Mouse (Mus musculus): ENCODE measurements around the gene Olfr633. TPM values are rescaled to one million over a fixed set of nuclear protein-coding genes. Genes with fewer than 3 reads are reported as not detected.

The Olfr633 gene
- polyA plus RNA-seq, 1 experiment from 2014 or later = not detected

DNA sequence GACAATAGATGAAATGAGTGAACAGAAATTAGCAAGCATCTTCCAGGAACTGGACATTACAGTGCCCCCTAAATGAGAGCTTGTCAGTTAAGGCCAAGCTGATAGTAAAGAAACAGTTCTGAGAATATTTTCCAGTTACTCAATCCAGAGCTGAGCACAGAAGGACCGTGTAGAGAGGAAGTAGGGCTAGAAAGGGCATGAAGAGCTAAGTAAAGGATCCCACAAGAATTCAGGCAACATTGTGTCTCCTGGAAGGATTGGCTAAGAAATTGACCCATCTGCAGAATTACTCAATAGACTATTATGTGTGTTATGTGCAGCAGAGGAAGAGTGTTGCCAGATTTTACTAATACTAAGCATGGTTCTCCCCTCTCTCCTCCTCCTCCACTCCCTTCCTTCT lies 27.5 kb downstream of the Olfr633 start:
- H3K9ac ChIP-seq = no peak overlapping the region
- no peaks in the 10 kb centered on the region for H3K36me3 ChIP-seq (replicated peaks; ENCODE audit: control insufficient read depth, insufficient read depth)
- no peak overlapping the region for H3K4me3 ChIP-seq (replicated peaks; ENCODE audit: low read length)
- no peaks in the 10 kb centered on the region for H3K27me3 ChIP-seq (ENCODE audit: control insufficient read depth, insufficient read depth, low read length)
- no peak for ATAC-seq (ENCODE audit: low FRiP score)
- no peak overlapping the region for H3K4me2 ChIP-seq (replicated peaks)
- no peaks in the 10 kb centered on the region for H3K9me3 ChIP-seq (ENCODE audit: control insufficient read depth, low read length)
- H3K4me1 ChIP-seq (replicated peaks; ENCODE audit: control insufficient read depth, insufficient read depth, low read length) = no peaks in the 10 kb centered on the region
- no peak overlapping the region for H3K27ac ChIP-seq
- 59% methylated on average over 1 of the region's 1 CpGs for WGBS
- DNase-seq (ENCODE audit: low spot score) = no peak

DNA sequence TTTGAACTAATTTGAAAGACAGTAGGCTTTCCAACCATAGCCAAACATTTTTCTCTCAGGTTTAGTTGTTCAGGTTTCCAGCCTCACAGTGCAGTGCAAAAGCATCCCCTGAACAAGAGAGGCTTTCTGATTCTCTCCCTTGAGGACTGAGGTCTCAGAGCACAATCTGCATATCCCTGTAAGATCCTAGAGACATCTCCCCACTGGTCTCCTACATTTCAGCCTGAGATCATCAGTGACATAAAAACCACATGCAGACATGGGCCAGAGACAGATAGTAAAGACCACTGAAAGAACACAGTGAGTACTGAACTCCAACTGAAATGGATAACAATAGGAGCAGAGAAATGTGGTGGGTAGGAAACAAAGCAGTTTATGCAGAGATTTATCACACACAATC lies 54.2 kb downstream of the Olfr633 start, which contains the start of gene Olfr638:
Gene Olfr638, plus strand, starts transcription at position 301 of the 400 bp plus-strand sequence.
- no peaks in the 10 kb centered on the region for H3K27me3 ChIP-seq (ENCODE audit: control insufficient read depth, insufficient read depth, low read length)
- DNase-seq (ENCODE audit: low spot score) (no peak), ATAC-seq (ENCODE audit: low FRiP score) (no peak)
- no peak within 1 kb of the TSS for H3K27ac ChIP-seq
- no peak within 1 kb of the TSS for H3K4me2 ChIP-seq (replicated peaks)
- no peaks in the 10 kb centered on the region for H3K36me3 ChIP-seq (replicated peaks; ENCODE audit: control insufficient read depth, insufficient read depth)
- no peak within 1 kb of the TSS for H3K4me3 ChIP-seq (replicated peaks; ENCODE audit: low read length)
- no peaks in the 10 kb centered on the region for H3K4me1 ChIP-seq (replicated peaks; ENCODE audit: control insufficient read depth, insufficient read depth, low read length)
- H3K9ac ChIP-seq = no peak within 1 kb of the TSS
- no peaks in the 10 kb centered on the region for H3K9me3 ChIP-seq (ENCODE audit: control insufficient read depth, low read length)

Other genes starting within 250 kb of the Olfr633 start
- not detected in 2 replicates for gene Olfr243, start 229.8 kb upstream of the Olfr633 start, polyA plus RNA-seq (2014; fragmentation: Nextera tagmentation; extraction: Ambion mirVana)
- gene Olfr628, start 214.1 kb upstream of the Olfr633 start, polyA plus RNA-seq (2014; fragmentation: Nextera tagmentation; extraction: Ambion mirVana) = not detected in 2 replicates
- not detected in 2 replicates for gene Olfr629, start 199.5 kb upstream of the Olfr633 start, polyA plus RNA-seq (2014; fragmentation: Nextera tagmentation; extraction: Ambion mirVana)
- not detected in 2 replicates for gene Olfr630, start 187.1 kb upstream of the Olfr633 start, polyA plus RNA-seq (2014; fragmentation: Nextera tagmentation; extraction: Ambion mirVana)
- gene Olfr69, start 172.8 kb upstream of the Olfr633 start, polyA plus RNA-seq (2014; fragmentation: Nextera tagmentation; extraction: Ambion mirVana) = not detected in 2 replicates
- gene Olfr68, start 164.7 kb upstream of the Olfr633 start, polyA plus RNA-seq (2014; fragmentation: Nextera tagmentation; extraction: Ambion mirVana) = not detected in 2 replicates
- not detected in 2 replicates for gene Olfr67, start 152.6 kb upstream of the Olfr633 start, polyA plus RNA-seq (2014; fragmentation: Nextera tagmentation; extraction: Ambion mirVana)
- 1,734 and 1,868 TPM in 2 replicates for gene Hbb-bt, start 130.4 kb upstream of the Olfr633 start, polyA plus RNA-seq (2014; fragmentation: Nextera tagmentation; extraction: Ambion mirVana)
- 4,248 and 5,201 TPM in 2 replicates for gene Hbb-bs, start 116.3 kb upstream of the Olfr633 start, polyA plus RNA-seq (2014; fragmentation: Nextera tagmentation; extraction: Ambion mirVana)
- not detected in 2 replicates for gene Hbb-bh2, start 103.9 kb upstream of the Olfr633 start, polyA plus RNA-seq (2014; fragmentation: Nextera tagmentation; extraction: Ambion mirVana)
- gene Hbb-bh1, start 101.3 kb upstream of the Olfr633 start, polyA plus RNA-seq (2014; fragmentation: Nextera tagmentation; extraction: Ambion mirVana) = 2.1 and 3.6 TPM in 2 replicates
- 178 and 712 TPM in 2 replicates for gene Hbb-y, start 91.2 kb upstream of the Olfr633 start, polyA plus RNA-seq (2014; fragmentation: Nextera tagmentation; extraction: Ambion mirVana)
- gene Olfr66, start 58.2 kb upstream of the Olfr633 start, polyA plus RNA-seq (2014; fragmentation: Nextera tagmentation; extraction: Ambion mirVana) = not detected in 2 replicates
- gene Olfr64, start 50.0 kb upstream of the Olfr633 start, polyA plus RNA-seq (2014; fragmentation: Nextera tagmentation; extraction: Ambion mirVana) = not detected in 2 replicates
- not detected in 2 replicates for gene Olfr65, start 41.0 kb upstream of the Olfr633 start, polyA plus RNA-seq (2014; fragmentation: Nextera tagmentation; extraction: Ambion mirVana)
- gene Olfr631, start 15.6 kb upstream of the Olfr633 start, polyA plus RNA-seq (2014; fragmentation: Nextera tagmentation; extraction: Ambion mirVana) = not detected in 2 replicates
- gene Olfr632, start 10.1 kb upstream of the Olfr633 start, polyA plus RNA-seq (2014; fragmentation: Nextera tagmentation; extraction: Ambion mirVana) = not detected in 2 replicates
- gene Olfr635, start 26.7 kb downstream of the Olfr633 start, polyA plus RNA-seq (2014; fragmentation: Nextera tagmentation; extraction: Ambion mirVana) = not detected in 2 replicates
- not detected in 2 replicates for gene Olfr638, start 54.3 kb downstream of the Olfr633 start, polyA plus RNA-seq (2014; fragmentation: Nextera tagmentation; extraction: Ambion mirVana)
- 0.03 TPM in 1 of 2 replicates, not detected in the other for gene Olfr639, start 72.9 kb downstream of the Olfr633 start, polyA plus RNA-seq (2014; fragmentation: Nextera tagmentation; extraction: Ambion mirVana)
- gene Olfr640, start 81.1 kb downstream of the Olfr633 start, polyA plus RNA-seq (2014; fragmentation: Nextera tagmentation; extraction: Ambion mirVana) = not detected in 2 replicates
- gene Olfr641, start 91.0 kb downstream of the Olfr633 start, polyA plus RNA-seq (2014; fragmentation: Nextera tagmentation; extraction: Ambion mirVana) = not detected in 2 replicates
- gene Olfr642, start 108.2 kb downstream of the Olfr633 start, polyA plus RNA-seq (2014; fragmentation: Nextera tagmentation; extraction: Ambion mirVana) = not detected in 2 replicates
- not detected in 2 replicates for gene 4930516K23Rik, start 117.0 kb downstream of the Olfr633 start, polyA plus RNA-seq (2014; fragmentation: Nextera tagmentation; extraction: Ambion mirVana)
- not detected in 2 replicates for gene Olfr644, start 127.4 kb downstream of the Olfr633 start, polyA plus RNA-seq (2014; fragmentation: Nextera tagmentation; extraction: Ambion mirVana)
- not detected in 2 replicates for gene Olfr645, start 141.0 kb downstream of the Olfr633 start, polyA plus RNA-seq (2014; fragmentation: Nextera tagmentation; extraction: Ambion mirVana)
- not detected in 2 replicates for gene Olfr646, start 160.4 kb downstream of the Olfr633 start, polyA plus RNA-seq (2014; fragmentation: Nextera tagmentation; extraction: Ambion mirVana)
- not detected in 2 replicates for gene Ubqln5, start 185.4 kb downstream of the Olfr633 start, polyA plus RNA-seq (2014; fragmentation: Nextera tagmentation; extraction: Ambion mirVana)
- not detected in 2 replicates for gene Olfr643, start 193.0 kb downstream of the Olfr633 start, polyA plus RNA-seq (2014; fragmentation: Nextera tagmentation; extraction: Ambion mirVana)
- gene Ubqln3, start 198.8 kb downstream of the Olfr633 start, polyA plus RNA-seq (2014; fragmentation: Nextera tagmentation; extraction: Ambion mirVana) = not detected in 2 replicates
- not detected in 2 replicates for gene Ubqlnl, start 206.1 kb downstream of the Olfr633 start, polyA plus RNA-seq (2014; fragmentation: Nextera tagmentation; extraction: Ambion mirVana)
- not detected in 2 replicates for gene Olfm5, start 220.4 kb downstream of the Olfr633 start, polyA plus RNA-seq (2014; fragmentation: Nextera tagmentation; extraction: Ambion mirVana)
- 0.63 and 0.66 TPM in 2 replicates for gene Olfr648, start 239.0 kb downstream of the Olfr633 start, polyA plus RNA-seq (2014; fragmentation: Nextera tagmentation; extraction: Ambion mirVana)